Mouse (Mus musculus) kidney, postnatal 36 days (tissue): Measurements from ENCODE around the gene Bmp6.

Experiments
- DNase-seq, 2 experiments: peaks; one replicate each; pipeline ENCODE4 v3.0.0; 2021 to 2022; ENCODE audit warnings: mixed read lengths in 2 of 2

The Bmp6 gene

DNA sequence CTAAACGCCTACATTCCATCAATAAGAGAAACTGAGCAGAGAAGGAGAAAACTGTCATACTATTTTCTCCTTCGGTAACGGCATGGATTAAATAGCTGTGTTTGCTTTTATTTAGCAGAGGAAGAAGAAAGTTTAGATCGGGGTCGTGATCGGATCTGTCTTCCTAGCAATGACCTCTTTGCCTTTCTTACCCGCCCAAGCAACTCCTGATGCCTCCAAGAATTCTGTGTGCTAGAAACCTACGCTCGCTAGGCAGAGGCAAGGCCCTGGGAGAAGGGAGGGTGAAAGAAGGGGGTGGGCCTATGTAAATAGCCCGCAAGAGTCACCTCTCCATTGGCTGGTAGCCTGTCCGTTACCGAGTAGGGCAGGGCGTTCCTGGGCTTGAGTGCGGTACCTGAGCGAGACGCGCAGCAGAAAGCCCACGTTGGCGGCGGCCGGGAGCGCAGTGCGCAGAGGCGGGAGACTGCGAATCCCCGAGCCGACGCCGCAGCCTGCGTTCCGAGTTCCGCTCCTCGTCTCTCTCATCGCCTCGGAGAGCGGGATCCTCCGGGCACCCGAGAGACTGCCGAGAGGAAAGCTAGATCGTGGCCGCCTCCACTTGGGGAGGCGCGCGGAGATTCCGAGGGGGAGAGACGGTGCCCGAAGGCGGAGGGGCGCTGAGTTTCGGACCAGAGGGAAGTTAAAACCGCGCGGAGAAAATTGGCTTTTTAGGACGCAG, at the start of gene Bmp6:
Bmp6 (plus strand) TSS at position 395 of the 718 bp plus-strand sequence.
- peak; percentile 90 to 94 for DNase-seq

DNA sequence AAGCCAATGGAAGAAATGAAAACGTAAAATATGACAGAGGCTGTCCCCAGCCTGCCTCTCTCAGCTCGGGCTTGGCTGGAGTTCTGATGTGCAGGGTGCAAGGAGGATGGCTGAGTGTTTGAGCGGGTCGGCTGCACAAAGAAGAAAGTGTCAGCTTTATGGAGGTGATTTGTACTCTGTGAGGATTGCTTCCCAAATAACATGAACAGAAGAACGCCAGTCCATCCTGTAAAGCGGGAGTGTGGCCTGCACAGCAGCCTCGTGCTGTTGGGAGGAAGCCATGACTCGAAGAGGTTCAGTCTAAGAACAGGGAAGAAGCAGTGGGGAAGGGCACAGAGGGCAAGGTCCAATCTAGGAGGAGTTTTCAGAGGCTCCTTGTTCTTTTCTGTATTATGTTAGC, 48.7 kb upstream of the Bmp6 start:
- DNase-seq, result peak; percentile 52 to 64

- peak in 1 of 2 experiments; percentile 14 for DNase-seq
These were observed 48.3 kb upstream of the Bmp6 start for GRCm38 (mm10) chr13:38296601-38297000.

GRCm38 (mm10) chr13:38311125-38311524, 33.8 kb upstream of the Bmp6 start:
- no peak for DNase-seq

- DNase-seq, result no peak
These were observed 32.4 kb upstream of the Bmp6 start for GRCm38 (mm10) chr13:38312357-38313040.

- no peak for DNase-seq
These were observed 30.3 kb upstream of the Bmp6 start for GRCm38 (mm10) chr13:38314590-38314989.

- no peak for DNase-seq
These were observed 26.5 kb upstream of the Bmp6 start for GRCm38 (mm10) chr13:38318418-38318817.

DNA sequence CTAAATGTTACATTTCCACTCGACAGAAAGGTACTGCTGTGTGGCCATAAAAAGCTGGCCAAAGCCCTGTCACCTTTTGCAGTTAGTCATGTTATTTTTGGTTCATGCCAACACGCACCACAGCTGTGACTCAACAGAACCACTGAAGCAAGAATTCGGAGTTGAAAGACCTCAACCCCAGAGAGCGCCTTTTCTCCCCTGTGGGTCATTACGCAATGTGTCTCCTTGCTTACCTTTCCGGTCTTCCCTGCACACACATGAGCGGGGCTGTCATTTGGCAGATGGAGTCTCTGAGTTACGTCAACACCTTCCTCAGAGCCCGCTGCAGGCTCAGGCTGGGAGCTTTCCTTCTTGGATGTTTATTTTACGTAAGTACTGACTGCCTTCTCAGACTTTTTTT, 24.6 kb upstream of the Bmp6 start:
- DNase-seq, result no peak

DNA sequence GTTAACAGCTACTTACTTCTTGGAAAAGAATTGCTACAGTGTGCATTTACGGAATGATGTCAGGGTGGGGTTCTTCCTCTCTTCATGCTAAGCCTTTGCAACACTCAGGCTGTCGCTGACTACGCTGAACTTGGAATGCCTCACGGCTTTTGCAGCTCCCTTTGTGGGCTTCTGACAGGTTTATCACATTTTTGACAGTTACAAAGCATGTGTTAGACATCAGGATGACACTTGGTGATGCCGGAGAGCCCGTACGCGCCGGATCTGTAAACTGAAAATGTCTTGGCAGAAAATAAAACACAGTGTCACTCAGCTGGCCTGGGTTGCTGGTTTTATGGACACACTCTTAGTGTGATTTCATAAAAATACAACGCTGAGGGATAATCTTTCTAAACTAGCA, 20.5 kb upstream of the Bmp6 start:
- no peak for DNase-seq

GRCm38 (mm10) chr13:38327377-38327776, 17.5 kb upstream of the Bmp6 start:
- DNase-seq, result no peak

DNA sequence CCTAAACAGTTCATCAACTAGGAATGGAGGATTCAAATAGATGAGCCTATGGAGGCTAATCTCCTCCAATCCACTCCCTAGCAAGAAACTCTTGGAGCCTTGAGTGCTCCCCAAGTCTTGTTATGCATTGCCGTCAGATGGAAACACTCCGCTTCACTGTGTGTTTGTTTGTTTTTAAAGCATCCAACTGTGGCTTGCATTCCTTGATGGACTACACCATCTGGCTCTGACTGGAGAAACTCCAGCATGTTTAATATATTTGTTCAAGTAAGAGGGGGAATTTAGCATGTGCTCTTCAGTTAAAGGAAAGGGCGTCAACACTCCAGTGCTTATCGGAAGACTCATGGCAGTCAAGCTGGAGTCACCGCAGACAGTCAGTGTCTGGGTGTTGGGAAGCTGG, 11.4 kb upstream of the Bmp6 start:
- no peak for DNase-seq

DNA sequence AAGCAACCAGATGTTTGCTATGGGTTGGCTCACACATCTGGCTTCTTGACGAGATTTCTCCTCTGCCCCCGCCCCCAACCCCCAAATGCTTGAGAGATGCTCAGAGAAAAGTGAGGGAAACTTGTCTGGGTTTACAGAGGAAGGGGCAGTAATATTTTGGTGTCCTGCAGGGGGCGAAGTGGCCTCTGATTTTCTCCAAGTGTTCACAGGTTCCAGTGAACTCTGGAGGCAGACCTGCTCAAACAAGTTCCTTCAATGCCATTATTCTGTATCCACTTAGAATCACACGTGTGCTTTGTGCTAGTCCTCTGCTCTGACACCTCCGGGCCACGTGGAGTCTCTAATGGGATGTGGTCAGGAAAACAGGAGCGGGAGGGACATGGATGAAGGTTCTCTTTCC, 2.3 kb upstream of the Bmp6 start:
- peak; percentile 70 to 87 for DNase-seq

GRCm38 (mm10) chr13:38343202-38343601, 1.7 kb upstream of the Bmp6 start:
- no peak for DNase-seq

DNA sequence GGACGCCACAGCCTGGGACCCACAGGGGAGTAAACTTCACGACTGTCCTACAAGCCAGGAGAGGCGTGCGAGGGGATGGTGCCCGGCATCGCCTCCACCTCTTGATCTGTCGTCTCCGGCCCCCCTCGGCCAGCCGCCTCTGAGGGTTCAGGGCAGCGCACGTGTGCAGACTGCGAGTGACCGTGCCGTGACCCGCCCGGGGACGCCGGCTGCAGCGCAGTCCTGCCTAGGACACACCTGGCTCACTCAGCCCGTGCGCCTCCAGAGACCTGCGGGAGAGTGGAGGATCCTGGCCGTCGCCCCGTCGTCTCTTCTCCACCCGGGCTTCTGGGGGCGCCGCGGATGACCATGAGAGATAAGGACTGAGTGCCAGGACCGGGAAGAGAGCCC, 519 bp downstream of the Bmp6 start:
- peak in 1 of 2 experiments; percentile 52 for DNase-seq

DNA sequence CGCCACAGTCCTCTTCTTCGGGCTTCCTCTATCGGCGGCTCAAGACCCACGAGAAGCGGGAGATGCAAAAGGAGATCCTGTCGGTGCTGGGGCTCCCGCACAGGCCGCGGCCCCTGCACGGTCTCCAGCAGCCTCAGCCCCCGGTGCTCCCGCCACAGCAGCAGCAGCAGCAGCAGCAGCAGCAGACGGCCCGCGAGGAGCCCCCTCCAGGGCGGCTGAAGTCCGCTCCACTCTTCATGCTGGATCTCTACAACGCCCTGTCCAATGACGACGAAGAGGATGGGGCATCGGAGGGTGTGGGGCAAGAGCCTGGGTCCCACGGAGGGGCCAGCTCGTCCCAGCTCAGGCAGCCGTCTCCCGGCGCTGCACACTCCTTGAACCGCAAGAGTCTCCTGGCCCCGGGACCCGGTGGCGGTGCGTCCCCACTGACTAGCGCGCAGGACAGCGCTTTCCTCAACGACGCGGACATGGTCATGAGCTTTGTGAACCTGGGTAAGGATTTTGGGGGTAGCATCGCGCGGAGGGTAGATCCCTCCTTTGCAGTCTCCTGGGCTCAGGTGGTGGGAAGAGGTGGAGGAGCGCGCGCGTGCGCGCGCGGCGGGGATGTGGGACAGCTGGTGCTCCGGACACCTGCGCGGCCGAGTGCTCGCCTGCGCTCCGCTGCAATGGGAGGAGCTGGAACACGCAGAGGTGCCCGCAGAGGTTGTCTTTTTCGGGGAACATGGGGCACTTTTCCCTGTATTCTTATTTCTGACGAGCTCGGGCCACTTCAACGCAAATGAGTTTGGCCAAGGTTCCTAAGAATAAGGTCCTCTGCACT, 1.4 kb downstream of the Bmp6 start:
- peak in 1 of 2 experiments; percentile 51 for DNase-seq

- DNase-seq, result peak; percentile 81 to 88
These were observed 2.3 kb downstream of the Bmp6 start for GRCm38 (mm10) chr13:38347021-38347774.

GRCm38 (mm10) chr13:38347775-38348135, 2.8 kb downstream of the Bmp6 start:
- no peak for DNase-seq

- DNase-seq, result no peak
These were observed 4.1 kb downstream of the Bmp6 start for GRCm38 (mm10) chr13:38349046-38349445.

GRCm38 (mm10) chr13:38349818-38350217, 4.9 kb downstream of the Bmp6 start:
- DNase-seq, result no peak

DNA sequence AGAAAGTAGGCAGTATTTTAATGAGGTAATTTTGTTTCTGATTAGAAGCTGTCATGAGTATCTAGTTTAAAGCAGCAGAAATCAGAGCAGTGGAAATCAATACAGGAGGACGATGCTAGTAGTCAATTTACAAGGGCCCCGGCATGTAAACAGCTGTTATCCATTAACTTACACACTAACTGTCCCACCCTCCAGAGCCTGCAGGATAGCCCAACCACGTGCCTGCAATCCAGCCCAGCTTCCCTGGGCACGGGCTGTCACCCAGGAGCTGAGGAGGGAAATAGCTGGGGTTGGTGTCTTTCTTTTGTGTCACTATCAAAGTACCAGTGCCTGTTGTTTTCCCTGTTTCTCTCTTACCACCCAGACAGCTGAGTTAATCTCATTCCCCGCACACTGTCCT, 7.1 kb downstream of the Bmp6 start:
- peak; percentile 68 to 78 for DNase-seq

GRCm38 (mm10) chr13:38352986-38353385, 8.1 kb downstream of the Bmp6 start:
- DNase-seq, result peak; percentile 62 to 79

DNA sequence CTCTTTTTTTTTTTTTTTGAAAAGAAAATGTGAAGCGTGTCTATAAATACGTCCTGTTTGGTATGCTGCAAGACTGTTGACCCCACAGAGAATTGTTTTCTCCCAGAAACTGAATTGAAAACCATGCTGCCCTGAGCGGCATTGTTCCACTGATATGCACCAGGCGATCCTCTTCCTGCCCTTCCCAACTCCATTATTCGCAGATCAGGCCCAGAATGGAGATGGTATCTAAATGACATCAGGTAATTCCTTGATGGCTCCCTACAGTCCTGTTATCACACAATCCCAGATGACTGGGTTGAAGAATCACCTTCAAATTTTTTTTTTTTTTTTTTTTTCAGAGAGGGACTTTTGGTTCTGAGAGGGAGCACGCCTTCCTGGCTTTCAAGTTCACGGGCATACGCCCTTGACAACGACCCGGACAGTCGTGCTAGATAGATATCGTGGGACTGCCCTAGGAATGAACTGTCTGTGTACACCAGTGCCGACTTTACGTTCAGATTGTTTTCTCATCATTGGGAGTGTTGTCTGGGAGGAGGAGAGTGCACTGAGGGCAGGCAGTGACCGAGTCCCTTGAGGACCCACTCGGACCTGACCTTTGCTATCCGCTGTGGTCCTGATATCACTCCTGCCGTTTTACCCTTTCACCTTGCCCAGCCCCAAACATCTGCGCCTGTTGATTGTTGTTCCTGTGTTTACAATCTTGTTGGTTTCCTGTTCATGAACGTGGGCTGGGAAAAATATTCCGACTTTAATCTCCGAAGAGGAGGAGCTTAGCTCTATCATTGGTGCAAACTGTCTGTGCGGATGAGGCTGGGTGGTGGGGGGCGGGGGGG, 8.7 kb downstream of the Bmp6 start:
- no peak for DNase-seq
